Mouse (Mus musculus): ENCODE data around the gene Psma5.

DNA sequence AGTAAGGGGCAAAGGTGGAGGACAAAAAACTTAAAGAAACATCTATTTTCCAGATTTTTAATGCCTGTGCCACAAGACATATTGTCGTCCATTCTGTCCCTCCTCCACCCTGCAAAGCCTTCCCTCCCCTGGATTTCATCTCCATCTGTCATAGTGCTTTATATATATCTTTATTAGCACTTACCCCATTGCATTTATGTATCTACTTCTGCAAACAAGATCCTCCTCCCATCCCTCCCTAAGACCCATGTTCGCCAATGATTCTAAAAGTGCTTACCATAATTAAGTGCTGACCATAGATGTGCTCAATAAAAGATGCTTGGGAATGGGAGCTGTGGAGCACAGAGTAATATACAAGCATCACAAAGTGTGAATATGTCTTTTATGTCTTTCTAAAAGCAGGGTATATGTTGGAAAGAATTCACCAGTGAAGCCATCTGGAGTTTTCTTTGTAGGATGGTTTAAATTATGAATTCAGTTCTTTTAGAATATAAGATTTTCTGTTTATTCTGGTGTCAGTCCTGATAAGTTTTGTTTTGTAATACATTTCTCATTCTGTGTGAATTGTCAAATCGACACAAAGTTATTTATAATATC is 15.4 kb upstream of the Psma5 start:
- no peak for TF ChIP-seq CTCF (IDR thresholded peaks at IDR 0.05; ENCODE audit: low read depth)
- TF ChIP-seq EP300 (IDR thresholded peaks at IDR 0.05; ENCODE audit: low read depth), result no peak

Data from liver, postnatal 0 days (tissue).